Mouse (Mus musculus): ENCODE results near the gene Gm7102.
"Not testable (repeated sequence)": the region's sequence is repeated elsewhere in the genome, so short reads cannot be mapped to it uniquely, and the experiment has no call there.

The Gm7102 gene

GRCm38 (mm10) chr19:61175756-61176324 is at the start of gene Gm7102:
Gm7102 (minus strand) TSS chr19:61176309.
- peak; percentile 29 for DNase-seq (ENCODE audit: extremely low spot score, low spot score)

- DNase-seq (ENCODE audit: extremely low spot score, low spot score): no peak
These were observed 48.8 kb upstream of the Gm7102 start for GRCm38 (mm10) chr19:61224678-61225525.

GRCm38 (mm10) chr19:61223706-61224328 is 47.7 kb upstream of the Gm7102 start:
- no peak for DNase-seq (ENCODE audit: extremely low spot score, low spot score)

- DNase-seq (ENCODE audit: extremely low spot score, low spot score): not testable (repeated sequence)
These were observed 31.4 kb upstream of the Gm7102 start for GRCm38 (mm10) chr19:61207506-61207905.

- peak; percentile 33 for DNase-seq (ENCODE audit: extremely low spot score, low spot score)
These were observed 23.7 kb upstream of the Gm7102 start for GRCm38 (mm10) chr19:61199836-61200235.

GRCm38 (mm10) chr19:61199316-61199715 is 23.2 kb upstream of the Gm7102 start:
- DNase-seq (ENCODE audit: extremely low spot score, low spot score): peak; percentile 96

GRCm38 (mm10) chr19:61183590-61183989 is 7.5 kb upstream of the Gm7102 start, which contains the start of gene Gm6020:
Gm6020 (plus strand) TSS chr19:61183890.
- DNase-seq (ENCODE audit: extremely low spot score, low spot score): not testable (repeated sequence)

- DNase-seq (ENCODE audit: extremely low spot score, low spot score): peak; percentile 46
These were observed 24.2 kb downstream of the Gm7102 start for GRCm38 (mm10) chr19:61151701-61152420.

GRCm38 (mm10) chr19:61151372-61151700 is 24.8 kb downstream of the Gm7102 start:
- DNase-seq (ENCODE audit: extremely low spot score, low spot score): peak; percentile 37

- DNase-seq (ENCODE audit: extremely low spot score, low spot score): no peak
These were observed 34.8 kb downstream of the Gm7102 start for GRCm38 (mm10) chr19:61141299-61141698.

- DNase-seq (ENCODE audit: extremely low spot score, low spot score): peak; percentile 72
These were observed 35.5 kb downstream of the Gm7102 start, which contains the start of gene Zfp950 for GRCm38 (mm10) chr19:61140342-61141206. Zfp950 (minus strand) TSS chr19:61140840.

- DNase-seq (ENCODE audit: extremely low spot score, low spot score): no peak
These were observed 37.5 kb downstream of the Gm7102 start for GRCm38 (mm10) chr19:61138655-61139054.

GRCm38 (mm10) chr19:61131096-61131495 is 45.0 kb downstream of the Gm7102 start:
- DNase-seq (ENCODE audit: extremely low spot score, low spot score): no peak

All from neural tube, embryonic 10.5 days (tissue).